Mouse (Mus musculus) liver, adult 2 months (tissue): ENCODE measurements around the gene Gm39653. TPM values are rescaled to one million over a fixed set of nuclear protein-coding genes. Genes with fewer than 3 reads are reported as not detected.
A peak's percentile ranks its signal among the peaks of the same experiment; 100 is the strongest.

Experiments
- DNase-seq: peaks from one replicate; pipeline ENCODE4 v3.0.0-alpha.2; 2011; ENCODE audit warnings: low read depth, low spot score; ENCODE audit errors: extremely low read depth
- H3K27ac ChIP-seq: fragments of 200-500 bp; replicated peaks from 2 replicates; pipeline ENCODE4 v1.5.1; 2012; ENCODE audit warnings: low read depth, mild to moderate bottlenecking, control low read depth, inconsistent platforms, low read length; ENCODE audit not compliant: insufficient read depth
- H3K27me3 ChIP-seq: fragments of 200-500 bp; 2 replicates; pipeline ENCODE4 v1.6.1; 2012; ENCODE audit warnings: mild to moderate bottlenecking, moderate library complexity, low read length, inconsistent platforms; ENCODE audit not compliant: control insufficient read depth, insufficient read depth
- H3K36me3 ChIP-seq: fragments of 200-500 bp; 2 replicates; pipeline ENCODE4 v1.6.1; 2012; ENCODE audit warnings: low read length, inconsistent platforms; ENCODE audit not compliant: control insufficient read depth, insufficient read depth
- H3K4me1 ChIP-seq: fragments of 200-500 bp; 2 replicates; pipeline ENCODE4 v1.6.1; 2011; ENCODE audit warnings: low read length; ENCODE audit not compliant: control insufficient read depth, insufficient read depth
- H3K4me3 ChIP-seq: fragments of 200-500 bp; 2 replicates; pipeline ENCODE4 v1.5.1; 2011; ENCODE audit warnings: low read depth, mild to moderate bottlenecking, control low read depth, low read length, moderate library complexity; ENCODE audit not compliant: insufficient read depth
- H3K79me2 ChIP-seq: fragments of 200-500 bp; 2 replicates; pipeline ENCODE4 v1.6.1; 2012; ENCODE audit warnings: inconsistent platforms, mild to moderate bottlenecking, low read length, moderate library complexity; ENCODE audit not compliant: control insufficient read depth, insufficient read depth
- H3K9ac ChIP-seq: fragments of 200-500 bp; 2 replicates; pipeline ENCODE4 v1.6.1; 2012; ENCODE audit warnings: low read depth, mild to moderate bottlenecking, control low read depth, inconsistent platforms, low read length
- CTCF ChIP-seq: fragments of 200-500 bp; IDR thresholded peaks from 2 replicates; pipeline ENCODE4 v1.5.1; 2011; ENCODE audit warnings: low read depth, low read length, control low read depth
- POLR2A ChIP-seq: fragments of 200-500 bp; IDR thresholded peaks from 2 replicates; pipeline ENCODE4 v1.6.1; 2011; ENCODE audit warnings: low read length, control low read depth; ENCODE audit not compliant: insufficient read depth; ENCODE audit errors: extremely low read depth
- WGBS: fragments of 180-500 bp; shearing (Covaris S2); methylation state at CpG from one replicate; pipeline ENCODE4 v1.1.7; 2018; 5-methylcytosine and 5-hydroxymethylcytosine counted together
- polyA plus RNA-seq: library from polyadenylated mRNA; depleted of rRNA; stranded (reverse); fragments of >200 nt; gene quantifications from 2 replicates; pipeline ENCODE4 v1.2.3, GENCODE M21; 2012; rRNA removed
- total RNA-seq: library from RNA; depleted of rRNA; stranded (reverse); fragments of >200 nt; gene quantifications from 2 replicates; pipeline ENCODE4 v1.2.3, GENCODE M21; 2014; rRNA removed

Gm39653 gene
- total and polyA plus RNA-seq, 2 experiments: not detected

DNA sequence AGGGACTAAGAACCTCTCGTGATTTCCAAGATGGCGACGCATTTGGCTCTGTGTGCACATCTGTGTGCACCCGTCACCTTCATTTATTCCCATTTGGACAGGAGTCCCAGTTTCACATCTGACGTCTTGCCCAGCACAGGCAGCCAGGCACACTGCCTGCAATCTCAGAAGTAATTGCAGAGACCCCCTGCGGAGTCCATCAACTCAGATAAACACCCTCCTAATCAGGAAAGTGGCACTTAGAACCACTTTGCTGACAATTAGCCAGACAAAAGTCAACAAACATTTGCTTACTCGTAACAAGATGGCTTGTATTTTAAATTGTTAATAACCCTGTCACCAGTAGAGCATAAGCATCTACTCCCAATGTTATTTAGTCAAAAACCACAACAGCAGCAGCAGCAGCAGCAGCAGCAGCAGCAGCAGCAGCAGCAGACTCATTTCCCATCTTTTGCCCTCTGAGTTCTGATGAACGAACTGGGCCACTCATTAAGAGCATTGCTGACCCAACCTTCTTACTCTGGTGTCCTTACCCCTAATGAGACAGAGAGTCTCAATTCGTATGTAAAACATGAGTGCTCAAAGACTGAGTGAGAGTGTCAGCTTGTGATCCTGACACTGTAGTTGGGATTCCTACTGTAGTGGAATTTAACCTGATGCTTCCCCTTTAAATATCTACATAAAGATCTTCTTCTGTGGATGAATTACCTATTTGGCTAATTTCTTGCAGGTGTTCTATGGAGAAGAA is 51.6 kb downstream of the Gm39653 start:
- no peak overlapping the region for H3K4me3 ChIP-seq
- WGBS: 62% methylated on average over 9 of the region's 9 CpGs
- no peak overlapping the region for H3K9ac ChIP-seq
- no peak for TF ChIP-seq CTCF
- no peak for TF ChIP-seq POLR2A
- H3K79me2 ChIP-seq: no peaks in the 10 kb centered on the region
- no peaks in the 10 kb centered on the region for H3K27me3 ChIP-seq
- H3K36me3 ChIP-seq: no peaks in the 10 kb centered on the region
- H3K27ac ChIP-seq: no peak overlapping the region
- H3K4me1 ChIP-seq: no peaks in the 10 kb centered on the region
- no peak for DNase-seq

DNA sequence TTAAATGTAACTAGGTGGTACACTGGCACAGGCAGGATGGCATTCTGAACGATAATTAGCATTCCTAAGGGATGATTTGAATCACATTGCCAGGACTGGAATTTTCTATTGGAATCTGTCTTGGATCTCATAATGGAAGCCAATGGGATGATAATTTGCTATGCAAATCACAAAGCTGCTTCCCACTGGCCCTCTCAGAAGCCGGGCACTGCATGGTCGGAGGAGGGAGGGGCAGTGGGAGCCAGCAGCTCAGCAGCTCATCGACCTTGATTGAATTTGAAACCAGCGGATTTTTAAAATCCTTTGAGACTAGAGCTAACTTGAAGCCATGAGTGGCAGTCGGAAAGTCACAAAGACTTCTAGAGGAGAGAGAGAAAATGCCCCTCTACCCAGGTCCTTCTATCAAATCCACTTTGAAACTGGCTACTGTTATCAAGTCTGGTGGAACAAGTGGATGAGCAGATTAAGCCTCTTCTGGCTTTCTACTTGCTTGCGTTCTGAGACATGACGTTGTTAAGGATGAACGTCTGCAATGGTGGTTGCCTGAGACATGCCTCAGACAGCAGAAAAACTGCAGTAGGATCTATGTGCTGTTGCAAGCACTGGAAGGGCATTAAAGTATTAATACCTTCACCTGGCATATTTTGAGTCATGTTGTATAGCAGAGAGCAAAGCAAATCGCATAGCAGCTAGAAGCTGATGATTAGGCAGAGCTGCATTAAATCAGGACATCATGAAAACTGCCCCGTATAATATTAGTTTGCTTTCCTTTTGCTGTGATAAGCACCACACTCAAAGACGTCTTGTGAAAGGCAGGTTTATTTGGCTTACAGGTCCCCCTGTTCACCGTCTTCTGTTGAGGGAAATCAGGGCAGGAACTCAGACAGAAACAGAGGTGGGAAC is 52.4 kb downstream of the Gm39653 start:
- no peak for DNase-seq
- Histone ChIP-seq H3K36me3 (no peaks in the 10 kb centered on the region), H3K27me3 (no peaks in the 10 kb centered on the region), H3K4me1 (no peaks in the 10 kb centered on the region), H3K27ac (no peak overlapping the region), H3K4me3 (no peak overlapping the region), H3K9ac (no peak overlapping the region), H3K79me2 (no peaks in the 10 kb centered on the region)
- WGBS: 40% methylated on average over 13 of the region's 13 CpGs
- TF ChIP-seq POLR2A (no peak), CTCF (no peak)

DNA sequence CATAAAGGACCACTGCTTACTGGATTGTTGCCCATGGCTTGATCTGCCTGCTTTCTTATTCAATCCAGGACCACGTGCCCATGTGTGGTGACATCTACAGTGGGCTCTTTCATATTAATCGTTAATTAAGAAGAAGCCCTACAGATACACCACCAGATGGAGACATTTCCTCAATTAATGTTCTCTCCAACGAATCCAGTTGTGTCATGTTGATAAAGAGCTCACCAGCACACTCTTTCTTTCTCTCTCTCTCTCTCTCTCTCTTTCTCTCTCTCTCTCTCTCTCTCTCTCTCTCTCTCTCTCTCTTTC is 53.0 kb downstream of the Gm39653 start:
- H3K79me2 ChIP-seq: no peaks in the 10 kb centered on the region
- no peaks in the 10 kb centered on the region for H3K36me3 ChIP-seq
- DNase-seq: peak; percentile 56
- TF ChIP-seq POLR2A (no peak), CTCF (peak; percentile 26; the same call in 1 of the 2 replicates)
- H3K4me1 ChIP-seq: no peaks in the 10 kb centered on the region
- no peaks in the 10 kb centered on the region for H3K27me3 ChIP-seq
- H3K4me3 ChIP-seq: no peak overlapping the region
- no peak overlapping the region for H3K27ac ChIP-seq
- WGBS: 3% methylated on average over 3 of the region's 3 CpGs
- H3K9ac ChIP-seq: no peak overlapping the region

Other genes starting within 250 kb of the Gm39653 start
- gene Adam23, start 170.1 kb upstream of the Gm39653 start, total RNA-seq: 17.3 and 25.0 TPM in 2 replicates
- gene Adam23, start 170.1 kb upstream of the Gm39653 start, polyA plus RNA-seq: 2.0 and 2.8 TPM in 2 replicates
- gene Dytn, start 71.0 kb downstream of the Gm39653 start, total RNA-seq: not detected in 2 replicates
- not detected in 2 replicates for gene Dytn, start 71.0 kb downstream of the Gm39653 start, polyA plus RNA-seq
- 0.09 TPM in 1 of 2 replicates, not detected in the other for gene Mdh1b, start 114.3 kb downstream of the Gm39653 start, total RNA-seq
- not detected in 2 replicates for gene Mdh1b, start 114.3 kb downstream of the Gm39653 start, polyA plus RNA-seq
- gene Fastkd2, start 114.6 kb downstream of the Gm39653 start, total RNA-seq: 19.2 and 19.3 TPM in 2 replicates
- 2.3 and 3.1 TPM in 2 replicates for gene Fastkd2, start 114.6 kb downstream of the Gm39653 start, polyA plus RNA-seq
- gene 4933402D24Rik, start 153.3 kb downstream of the Gm39653 start, total RNA-seq: not detected in 2 replicates
- gene 4933402D24Rik, start 153.3 kb downstream of the Gm39653 start, polyA plus RNA-seq: not detected in 2 replicates